Mouse (Mus musculus): ENCODE results near the gene Kif13a.

The Kif13a gene

DNA sequence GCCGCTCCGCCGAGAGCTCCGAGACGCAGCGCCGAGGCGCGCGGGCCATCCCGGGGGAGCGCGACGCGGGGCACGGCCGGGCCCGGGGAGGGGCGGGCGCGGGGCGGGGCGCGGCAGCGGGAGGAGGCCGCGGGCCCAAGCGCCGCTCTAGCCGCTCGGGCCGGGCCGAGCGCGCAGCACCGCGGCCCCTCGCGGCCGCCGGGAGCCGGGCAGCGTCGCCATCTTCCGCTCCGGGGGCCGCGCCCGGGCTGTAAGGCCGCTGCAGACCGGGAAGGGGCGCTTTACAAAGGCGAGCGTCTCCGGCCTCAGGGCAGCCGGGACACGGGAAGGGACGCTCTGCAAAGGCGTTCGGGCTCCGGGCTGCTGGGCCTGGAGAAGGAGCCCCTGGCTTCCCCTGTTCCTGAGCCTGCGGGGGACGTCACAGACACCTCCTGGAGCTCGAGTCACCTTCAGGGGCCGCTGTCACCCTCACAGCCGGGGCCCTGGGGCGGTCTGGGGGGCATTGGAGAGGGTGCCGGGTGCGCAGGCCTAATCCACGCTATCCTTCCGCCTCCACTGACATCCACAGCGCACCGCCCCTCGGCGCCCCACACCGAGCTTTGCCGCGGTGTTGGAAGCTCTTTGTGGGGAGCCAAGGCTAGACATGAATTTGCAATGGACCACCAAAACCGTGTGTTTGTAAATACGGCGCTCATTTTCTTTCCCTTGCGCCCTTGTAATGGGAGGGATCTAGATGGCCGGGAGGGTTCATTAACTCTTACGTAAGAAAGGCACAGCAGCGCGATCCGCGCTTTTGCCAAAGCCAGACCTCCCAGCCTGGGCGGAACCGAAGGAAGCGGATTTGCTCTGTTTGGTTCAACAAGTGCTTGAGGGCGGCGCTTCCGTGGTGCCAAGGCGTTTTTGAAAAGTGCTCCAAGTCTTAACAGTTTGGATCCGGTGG is at the start of gene Kif13a:
Gene Kif13a, minus strand, starts transcription at position 149 of the 940 bp plus-strand sequence.
- peak; percentile 89 to 91 for DNase-seq

DNA sequence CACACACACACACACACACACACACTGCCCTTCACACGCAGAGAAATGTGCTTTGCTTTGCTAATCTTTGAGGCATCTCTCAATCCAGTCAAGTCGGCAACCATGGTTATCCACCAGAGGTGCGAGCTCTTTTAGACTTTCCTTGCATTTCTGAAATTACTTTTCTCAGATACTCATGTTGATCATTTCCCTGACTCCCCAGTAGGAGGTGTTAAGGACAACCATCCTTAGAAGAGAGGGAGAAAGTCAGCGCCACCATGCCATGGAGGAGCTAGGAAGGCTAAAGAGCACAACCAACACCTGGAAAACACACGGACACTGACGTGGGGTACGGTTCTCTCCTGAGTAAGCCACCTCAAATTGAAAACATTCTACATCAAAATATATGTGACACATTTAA is 46.9 kb upstream of the Kif13a start:
- DNase-seq, result no peak

DNA sequence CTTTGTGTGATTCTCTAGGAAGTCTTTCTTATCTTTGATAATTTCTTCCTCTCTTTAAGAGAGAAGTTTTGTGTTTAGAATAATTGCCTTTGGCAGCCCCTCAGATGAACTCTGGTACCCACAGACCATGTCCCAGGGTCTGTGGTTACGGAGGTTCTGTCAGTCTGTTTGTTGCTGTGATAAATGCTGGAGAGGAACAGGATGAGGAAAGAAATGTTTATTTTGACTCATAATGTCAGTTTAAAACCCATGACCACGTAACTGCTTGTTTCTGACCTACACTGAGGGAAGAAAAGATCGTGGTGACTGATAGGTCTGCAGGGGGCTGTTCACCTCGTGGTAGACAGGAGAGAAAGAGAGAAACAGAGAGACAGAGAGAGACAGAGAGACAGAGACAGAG is 46.3 kb upstream of the Kif13a start:
- DNase-seq, result no peak

DNA sequence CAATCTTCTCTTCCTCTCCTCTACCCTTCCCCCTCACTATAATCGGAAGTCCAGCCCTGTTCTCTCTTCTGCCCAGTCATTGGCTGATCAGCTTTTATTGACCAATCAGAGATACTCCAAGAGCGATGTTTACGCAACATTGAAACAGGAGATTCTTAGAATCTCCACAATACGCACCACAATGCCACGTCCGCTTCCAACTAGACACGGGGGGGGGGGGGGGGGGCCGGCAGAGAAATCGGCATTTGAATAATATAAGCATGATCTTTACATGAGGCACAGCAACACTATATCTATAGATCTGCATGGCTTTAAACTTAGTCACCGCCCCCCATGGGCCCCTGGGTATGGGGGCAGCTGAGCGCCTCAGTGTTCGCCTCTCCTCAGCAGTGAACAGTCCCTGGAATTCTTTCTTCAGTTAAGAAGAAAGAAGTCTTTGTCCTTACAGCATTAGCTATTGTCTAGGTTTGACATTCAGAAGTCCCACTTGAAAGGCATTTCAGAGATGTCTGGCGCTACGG is 45.4 kb upstream of the Kif13a start:
- no peak for DNase-seq

DNA sequence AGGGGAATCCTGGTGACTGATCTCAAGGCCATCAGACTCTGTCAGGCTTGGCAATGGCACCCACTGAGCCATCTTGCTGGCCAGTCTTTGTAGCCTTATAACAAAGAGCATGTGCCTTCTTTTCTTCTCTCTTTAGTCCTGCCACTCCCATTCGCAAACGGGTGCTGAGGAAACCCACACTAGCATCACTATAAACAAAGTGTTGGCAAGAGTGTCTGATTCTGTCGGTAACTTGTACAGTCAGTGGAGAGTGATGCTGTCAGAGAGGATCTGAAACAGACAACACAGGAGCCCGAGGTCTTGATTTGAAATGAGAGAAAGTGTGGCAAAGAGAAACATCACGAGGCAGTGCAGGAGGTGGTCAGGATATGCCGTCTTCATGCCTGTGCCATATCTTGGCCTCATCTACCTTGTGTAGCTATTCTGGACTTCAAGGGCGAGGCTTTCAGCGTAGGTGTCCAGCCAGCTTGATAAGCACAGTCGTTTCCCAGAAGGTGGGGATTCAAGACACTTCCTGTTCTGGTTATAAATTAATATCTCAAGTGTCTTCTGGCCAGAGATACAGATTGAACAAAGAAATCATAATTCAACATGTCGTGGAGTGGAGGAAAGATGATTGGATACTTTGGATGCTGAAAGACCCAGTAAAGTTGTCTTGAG is 40.7 kb upstream of the Kif13a start:
- no peak for DNase-seq

DNA sequence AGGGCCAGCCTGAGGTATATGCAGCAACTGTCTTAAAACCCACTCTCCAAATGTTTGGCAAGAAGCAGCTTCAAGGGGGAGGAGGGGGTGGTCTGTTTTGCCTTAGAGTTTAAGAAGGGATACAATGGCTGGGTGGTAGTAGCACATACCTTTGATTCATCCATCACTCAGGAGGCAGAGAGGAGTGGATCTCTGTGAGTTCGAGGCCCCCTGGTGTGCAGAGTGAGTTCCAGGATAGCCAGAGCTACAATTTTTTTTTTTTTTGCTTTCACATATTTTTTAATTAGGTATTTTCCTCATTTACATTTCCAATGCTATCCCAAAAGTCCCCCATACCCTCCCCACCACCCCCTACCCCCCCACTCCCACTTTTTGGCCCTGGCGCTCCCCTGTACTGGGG is 39.0 kb upstream of the Kif13a start:
- no peak for DNase-seq

DNA sequence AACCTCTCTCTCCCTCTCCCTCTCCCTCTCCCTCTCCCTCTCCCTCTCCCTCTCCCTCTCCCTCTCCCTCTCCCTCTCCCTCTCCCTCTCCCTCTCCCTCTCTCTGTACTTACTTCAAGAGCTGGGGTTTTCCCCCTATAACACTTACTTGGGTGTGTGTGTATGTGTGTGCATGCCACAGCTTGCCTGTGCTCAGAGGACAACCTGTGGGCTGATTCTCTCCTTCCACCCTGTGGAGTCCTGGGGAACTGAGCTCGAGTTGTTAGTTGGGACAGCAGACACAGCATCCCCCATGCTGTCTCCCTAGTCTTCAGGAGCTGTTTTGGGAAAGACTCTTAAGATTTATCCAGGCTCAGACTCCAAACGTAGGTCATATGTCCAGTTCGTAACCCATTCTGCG is 37.6 kb upstream of the Kif13a start:
- DNase-seq, result no peak

DNA sequence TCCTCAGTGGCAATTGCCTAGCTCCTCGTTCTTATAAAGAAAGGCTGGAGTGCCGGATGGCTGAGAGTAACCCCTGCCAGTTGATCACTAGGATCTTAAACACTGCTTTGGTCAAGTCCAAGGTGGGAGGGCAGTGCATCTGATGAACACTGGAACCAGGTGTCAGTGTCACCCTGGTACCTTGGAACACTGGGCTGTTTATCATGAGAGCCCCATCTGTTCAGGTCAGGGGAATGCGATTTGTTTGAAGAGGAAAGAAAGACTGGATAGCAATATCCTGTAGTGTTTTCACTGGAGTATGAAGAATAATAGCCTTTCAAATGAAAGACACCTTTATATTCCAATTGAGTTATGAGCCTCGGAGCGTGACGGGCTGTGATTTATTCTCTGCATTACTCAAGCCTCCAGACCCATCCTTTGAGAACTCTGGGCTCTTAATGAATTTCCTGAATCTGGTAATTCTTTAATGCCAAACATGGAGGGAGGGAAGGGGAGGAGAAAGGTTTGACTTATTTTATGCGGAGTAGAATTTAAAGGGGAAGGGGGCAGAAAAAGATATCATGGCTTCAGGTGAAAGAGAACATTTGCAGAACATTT is 31.3 kb upstream of the Kif13a start:
- DNase-seq, result no peak

DNA sequence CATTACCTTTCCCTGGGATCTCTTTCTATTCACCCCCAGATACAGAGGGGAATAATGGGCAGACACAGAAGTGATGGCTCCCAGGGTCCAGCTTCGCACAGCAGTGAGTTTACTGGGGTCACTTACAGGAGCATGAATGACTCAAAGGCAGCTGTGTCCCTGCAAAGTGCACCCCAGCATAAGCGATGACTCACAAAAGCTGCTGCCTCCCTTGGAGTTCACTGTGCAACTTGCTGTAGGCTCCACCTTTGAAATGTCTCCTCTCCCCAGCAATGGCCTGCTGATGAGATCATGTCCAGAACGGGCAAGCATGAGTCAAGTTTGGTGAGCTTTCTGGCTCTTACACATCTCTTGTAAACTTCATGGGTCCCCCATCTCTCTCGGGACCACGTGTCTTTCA is 29.5 kb upstream of the Kif13a start:
- DNase-seq, result no peak

DNA sequence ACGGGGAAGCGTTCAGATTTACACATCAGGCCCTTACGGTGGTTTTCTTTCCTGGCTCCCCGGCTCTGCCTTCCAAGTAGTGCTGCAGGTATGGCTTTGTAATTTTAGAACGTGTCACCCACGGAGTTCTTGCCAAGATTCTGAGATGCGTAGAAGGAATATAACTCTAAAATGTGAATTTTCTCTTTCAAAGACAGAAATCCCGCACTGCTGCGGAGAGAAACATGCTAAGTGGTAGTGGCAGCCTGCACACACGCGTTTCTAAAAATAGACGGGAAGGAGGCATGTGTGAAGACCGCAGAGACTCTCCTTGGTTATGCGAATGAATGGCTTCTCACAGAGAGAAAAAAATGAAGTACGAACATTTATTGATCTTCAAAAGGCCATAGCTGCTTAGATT is 21.5 kb upstream of the Kif13a start:
- DNase-seq, result no peak

DNA sequence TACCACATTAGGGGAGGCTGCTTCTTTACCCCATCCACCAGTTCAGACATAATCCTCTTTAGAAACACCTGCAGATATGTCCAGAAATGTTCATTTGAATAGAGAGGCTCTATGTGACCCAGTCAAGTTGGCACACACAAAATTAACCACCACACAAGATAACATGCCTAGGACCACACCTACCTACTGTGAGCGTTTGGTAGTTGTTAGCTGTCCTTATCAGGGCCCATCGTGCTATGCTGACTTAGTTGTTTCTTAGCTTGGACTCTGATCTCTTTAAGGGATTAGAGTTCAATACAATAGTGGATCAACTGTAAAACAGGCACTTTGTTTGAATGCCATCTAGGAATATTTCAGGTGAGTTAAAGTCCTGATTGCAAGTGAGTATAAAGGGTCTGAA is 20.1 kb upstream of the Kif13a start:
- DNase-seq, result no peak

DNA sequence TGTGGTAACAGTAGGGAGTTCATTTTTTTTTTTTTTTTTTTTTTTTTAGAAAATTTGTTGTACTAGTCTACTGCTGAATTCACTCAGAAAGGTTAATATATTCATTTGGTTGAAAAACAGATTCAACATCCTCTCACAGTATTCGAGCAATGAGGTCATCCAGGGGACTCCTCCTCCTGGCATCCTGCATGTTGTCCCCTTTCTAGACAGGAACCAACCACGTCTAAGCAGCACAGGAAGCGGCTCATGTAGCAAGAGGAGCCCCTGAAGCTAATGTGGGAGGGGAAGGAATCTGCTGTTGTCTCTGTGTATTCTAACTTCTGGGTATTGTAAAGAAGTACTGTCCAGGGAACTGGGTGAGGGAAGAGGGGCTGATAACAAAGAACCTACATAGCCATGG is 18.4 kb upstream of the Kif13a start:
- DNase-seq, result no peak

DNA sequence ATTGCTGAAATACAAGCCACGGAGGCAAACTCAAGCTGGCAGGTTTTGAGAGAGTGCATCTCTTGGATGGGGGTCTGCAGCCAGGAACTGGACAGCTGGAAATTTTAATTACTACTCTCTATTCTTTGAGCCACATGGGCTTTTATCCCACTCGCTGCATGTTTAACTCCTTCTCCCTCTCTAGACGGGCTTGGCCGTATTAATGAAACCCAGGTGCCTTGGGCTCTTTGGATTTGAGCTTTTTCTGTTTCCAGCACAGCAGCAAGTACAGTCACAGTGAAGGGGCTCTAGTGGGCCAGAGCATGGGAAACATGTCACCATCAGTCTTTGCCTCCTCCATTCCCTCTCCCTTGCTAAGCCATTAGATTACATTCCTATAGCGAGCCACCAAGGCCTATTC is 16.4 kb upstream of the Kif13a start:
- DNase-seq, result no peak

DNA sequence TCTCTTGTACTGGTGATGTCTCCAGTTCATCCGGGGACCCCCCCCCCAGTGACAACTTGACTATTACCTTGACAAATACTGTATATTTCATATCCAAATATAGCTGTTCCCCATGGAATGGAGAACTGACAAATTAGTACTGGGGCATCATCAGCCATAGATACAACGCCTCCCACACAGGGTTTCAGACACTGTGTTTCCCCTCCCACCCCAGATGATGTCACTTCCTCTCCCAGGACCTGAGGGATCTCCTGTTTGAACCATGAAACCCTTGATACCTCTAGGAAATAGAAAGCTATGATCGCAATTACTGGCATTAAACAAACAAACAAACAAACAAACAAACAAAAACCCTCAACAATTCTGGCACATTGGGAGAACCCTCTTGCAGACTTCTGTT is 15.6 kb upstream of the Kif13a start:
- no peak for DNase-seq

DNA sequence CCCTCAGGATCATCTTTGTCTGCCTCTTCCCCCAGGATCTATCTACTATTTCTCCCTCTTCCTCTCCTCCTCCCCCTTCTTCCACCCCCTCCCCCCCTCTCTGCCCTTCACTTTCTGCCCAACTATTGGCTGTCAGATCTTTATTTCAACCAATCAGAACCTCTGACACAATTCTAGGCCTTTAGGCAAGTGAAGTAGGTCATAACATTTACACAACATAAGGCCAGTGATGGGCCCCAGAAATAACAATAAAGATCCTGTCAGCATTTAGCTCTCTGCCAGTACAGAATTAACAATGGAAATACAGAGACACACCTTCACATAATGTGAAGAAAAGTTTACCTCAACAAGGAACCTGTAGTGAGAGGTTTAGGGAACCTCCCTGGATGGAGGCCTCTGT is 13.6 kb upstream of the Kif13a start:
- DNase-seq, result no peak

DNA sequence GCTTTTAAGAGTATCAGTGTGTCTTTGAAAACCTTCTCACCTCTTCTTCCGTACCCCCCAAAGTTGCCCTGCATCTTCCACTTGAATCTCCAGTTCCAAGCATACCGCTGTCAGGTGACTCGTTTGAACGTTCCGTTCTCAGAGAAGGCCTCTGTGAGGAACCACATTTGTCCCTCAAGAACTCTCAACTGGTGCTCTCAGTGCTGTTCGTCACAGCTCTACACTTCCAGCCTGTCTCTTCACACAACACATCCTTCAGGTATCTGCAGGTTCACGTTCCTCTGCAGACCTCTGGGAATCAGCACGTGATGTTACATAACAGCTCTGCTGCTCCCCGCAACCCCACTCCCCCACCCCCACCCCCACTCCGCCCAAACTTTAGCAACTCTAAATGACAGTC is 4.4 kb upstream of the Kif13a start:
- no peak for DNase-seq

DNA sequence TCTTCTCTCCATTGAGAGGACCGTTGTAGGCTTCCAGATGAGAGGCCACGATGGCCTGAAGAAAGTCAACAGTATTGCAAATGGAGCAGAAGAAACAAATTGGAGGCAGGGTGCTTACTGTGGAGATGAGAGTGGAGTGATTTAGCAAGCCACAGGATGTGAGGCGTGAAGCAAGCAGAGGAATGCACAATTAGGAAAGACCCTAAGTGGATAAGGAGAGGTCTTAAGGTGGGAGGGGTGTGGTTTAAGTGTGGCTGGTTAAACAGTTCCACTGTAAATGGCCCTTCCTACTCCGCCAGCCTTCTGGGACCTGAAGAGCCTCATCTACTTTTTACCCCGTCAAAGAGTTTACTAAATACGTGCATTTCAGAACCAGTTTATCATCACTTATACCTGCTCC is 3.2 kb upstream of the Kif13a start:
- no peak for DNase-seq

DNA sequence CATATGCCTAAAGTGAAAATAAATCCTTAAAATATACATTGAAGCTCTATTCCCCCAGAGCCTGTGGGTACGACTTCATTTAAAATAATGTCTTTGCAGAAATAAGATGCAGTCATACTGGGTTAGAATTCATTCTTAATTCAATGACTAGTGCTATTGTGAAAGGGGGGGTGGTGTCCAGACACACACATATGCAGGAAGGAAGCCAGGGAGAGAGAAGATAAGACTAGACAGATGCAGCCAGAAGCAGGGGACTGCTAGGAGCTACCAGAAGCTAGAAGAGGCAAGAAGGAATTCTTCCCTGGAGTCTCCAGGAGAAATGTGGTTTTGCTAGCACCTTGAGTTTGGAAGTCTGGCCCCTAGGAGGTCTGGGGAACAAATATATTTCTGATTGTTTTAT is 2.4 kb upstream of the Kif13a start:
- DNase-seq, result no peak

DNA sequence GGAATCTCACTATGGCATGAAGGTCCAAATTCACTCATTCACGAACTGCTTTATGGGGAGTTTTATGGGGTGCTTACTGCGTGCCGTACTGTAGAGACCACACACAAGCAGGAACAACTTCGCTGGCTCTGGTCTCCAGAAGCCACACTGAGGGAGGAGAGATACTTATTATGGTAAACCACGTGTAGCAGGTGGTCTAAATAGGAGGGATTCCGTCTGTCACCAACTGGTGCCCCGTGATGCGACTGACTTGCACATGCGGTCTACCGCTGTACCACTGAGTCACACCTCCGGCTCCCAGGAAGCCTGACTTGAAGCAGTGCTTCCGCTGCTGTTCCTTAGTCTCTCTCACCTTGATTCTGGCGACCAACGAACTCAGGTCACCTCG is 986 bp upstream of the Kif13a start:
- DNase-seq, result peak; percentile 46 to 50

DNA sequence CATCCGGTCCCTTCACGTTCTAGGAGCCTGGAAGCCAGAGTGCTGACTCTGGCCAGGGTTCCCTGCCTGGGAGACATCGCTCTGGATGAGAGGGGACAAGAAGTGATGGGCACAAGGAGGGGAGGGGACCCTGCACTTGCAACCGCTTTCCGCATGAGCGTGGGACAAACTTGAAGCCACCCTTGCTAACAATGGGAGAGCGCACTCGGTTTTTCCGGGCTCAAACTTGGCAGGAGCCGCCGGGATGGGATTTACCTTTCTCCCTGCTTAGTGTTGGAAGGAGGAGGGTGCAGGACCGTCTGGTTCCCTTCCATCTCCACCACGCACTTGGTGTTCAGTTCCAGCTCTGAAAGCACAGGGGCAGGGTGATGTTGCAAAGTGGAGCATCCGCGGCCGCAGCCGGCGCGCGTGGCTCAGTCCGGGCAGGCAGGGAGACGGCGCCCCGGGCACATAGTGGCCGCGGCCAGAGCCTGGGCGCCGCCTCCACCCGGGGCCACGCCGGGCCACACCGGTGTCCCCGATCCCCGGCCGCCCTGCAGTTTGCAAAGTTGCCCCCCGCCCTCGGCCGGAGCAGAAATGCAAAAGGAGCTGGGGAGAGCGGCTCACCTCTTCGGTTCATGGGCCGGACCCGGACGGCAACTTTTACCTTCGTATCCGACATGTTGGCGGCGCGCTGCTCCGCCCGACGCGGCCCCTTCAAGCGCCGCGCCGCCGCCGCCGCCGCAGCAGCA is 541 bp downstream of the Kif13a start:
- peak; percentile 69 to 75 for DNase-seq

DNA sequence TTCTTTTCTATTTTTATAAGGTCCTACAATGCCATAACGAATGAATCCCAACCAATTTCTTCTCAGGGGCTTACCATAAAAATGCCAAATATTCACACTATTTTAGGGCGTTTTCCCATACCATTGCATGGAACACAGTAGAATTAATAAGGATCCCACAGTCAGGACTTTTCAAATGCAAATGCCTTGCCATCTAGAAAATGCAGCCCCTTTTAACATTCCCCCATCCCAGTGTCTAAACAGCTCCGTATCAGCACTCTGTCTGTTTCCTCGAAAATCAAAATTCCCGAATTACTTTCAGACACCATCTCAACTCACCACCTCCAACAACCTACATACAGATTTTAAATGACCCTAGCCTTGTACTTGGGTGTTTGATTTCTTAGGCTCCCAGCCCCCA is 1.3 kb downstream of the Kif13a start:
- DNase-seq, result no peak

DNA sequence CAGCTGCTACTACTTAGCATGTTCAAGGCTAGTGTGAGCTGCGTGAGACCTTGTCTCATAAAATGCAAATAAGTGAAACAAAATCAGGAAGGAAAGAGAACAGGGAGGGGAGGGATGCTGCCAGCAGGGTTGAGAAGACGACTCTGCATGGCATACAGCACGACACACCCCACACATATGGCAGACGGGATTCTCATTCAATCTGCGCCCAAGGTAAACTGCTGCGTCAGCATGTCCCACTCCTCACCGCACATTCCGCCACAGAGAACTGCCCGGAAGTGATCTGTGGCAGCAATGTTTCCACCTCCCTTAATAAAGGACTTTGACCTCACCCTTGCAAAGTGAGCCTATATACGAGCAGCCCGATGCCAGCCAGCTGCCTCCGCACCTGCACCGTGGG is 4.0 kb downstream of the Kif13a start:
- DNase-seq, result no peak

DNA sequence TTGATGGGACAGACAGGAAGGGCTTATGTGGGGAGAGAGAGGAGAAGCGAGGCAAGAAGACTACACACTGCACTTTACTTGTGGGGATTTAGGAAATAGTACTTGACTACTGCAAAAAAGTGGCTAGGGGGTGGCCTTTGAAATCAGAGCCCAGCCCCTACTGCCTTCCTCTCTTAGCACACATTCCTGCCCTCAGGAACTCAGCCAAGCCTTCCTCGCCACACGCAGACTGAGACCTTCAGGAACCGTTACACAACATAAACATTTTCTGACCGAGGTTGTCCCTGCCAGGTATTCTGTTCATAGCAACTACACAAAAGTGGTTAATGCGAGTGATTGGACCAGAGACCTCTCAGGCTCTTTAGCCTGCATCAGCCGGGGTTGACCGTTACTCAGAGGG is 8.1 kb downstream of the Kif13a start:
- no peak for DNase-seq

Data from cerebellum, postnatal 14 days (tissue).